Mouse (Mus musculus): ENCODE results near the gene Odf2.

Gene Odf2

DNA sequence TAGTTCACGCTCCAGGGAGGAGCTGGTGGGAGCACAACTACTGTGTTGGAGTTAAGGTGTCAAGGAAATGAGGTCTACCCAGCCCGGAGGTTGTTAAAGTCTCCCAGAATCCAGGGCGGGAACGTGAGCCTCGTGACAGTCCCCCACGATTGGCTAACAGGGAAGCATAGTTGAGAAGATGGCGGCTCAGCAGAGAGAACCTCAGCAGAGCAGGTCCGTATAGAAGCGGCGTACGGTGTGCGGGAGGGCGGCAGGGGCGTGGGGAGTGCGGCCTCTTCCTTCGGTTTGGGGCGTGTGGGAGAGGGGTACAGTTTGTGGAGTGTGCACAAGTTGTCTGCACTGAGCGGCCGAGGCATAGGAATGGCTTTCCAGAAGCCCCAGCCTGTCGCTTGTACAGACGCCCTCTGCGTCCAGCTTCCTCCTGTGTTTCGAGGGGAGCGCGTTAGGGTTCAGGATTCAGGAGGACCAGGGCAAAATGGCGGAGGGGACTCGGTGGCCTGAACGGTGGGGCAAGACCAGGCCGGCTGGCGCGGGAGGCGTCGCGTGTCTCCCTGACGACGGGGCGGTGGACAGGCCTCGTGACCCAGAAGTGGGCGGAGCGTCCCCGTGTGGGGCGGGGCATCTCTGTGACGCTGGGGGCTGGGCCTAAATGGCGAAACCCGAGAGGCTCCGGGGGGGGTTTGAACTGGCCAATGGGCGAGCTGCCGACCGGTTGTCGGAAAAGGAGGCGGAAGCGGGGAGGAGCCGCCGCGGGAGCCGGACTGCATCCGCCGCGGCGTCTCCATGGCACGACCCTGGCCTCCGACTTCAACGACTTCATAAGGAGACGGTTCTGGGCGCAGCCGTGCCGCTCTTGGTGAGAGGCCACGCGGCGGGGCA is at the start of gene Odf2:
Gene Odf2, plus strand, starts transcription at position 156 of the 879 bp plus-strand sequence.
- peak; percentile 100 for DNase-seq (ENCODE audit: low spot score)

DNA sequence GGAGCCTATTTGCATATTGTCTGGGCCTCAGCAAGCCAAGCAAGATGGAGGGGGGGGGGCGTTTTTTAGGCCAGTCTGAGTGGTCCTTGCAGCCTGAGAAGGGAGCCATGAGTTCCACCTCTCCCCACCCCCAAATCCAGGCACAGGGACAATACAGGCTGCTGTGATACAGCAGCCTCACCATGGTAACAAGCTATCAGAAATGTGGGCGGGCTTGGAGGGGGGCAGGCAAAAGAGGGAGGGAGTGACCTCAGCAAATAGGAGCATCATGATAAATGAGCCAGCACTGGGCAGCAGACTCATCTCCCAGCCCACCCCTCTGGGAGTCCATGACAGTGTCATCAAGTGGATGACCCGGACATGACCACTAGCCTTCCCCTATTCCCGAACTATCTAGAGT is 49.6 kb upstream of the Odf2 start:
- no peak for DNase-seq (ENCODE audit: low spot score)

DNA sequence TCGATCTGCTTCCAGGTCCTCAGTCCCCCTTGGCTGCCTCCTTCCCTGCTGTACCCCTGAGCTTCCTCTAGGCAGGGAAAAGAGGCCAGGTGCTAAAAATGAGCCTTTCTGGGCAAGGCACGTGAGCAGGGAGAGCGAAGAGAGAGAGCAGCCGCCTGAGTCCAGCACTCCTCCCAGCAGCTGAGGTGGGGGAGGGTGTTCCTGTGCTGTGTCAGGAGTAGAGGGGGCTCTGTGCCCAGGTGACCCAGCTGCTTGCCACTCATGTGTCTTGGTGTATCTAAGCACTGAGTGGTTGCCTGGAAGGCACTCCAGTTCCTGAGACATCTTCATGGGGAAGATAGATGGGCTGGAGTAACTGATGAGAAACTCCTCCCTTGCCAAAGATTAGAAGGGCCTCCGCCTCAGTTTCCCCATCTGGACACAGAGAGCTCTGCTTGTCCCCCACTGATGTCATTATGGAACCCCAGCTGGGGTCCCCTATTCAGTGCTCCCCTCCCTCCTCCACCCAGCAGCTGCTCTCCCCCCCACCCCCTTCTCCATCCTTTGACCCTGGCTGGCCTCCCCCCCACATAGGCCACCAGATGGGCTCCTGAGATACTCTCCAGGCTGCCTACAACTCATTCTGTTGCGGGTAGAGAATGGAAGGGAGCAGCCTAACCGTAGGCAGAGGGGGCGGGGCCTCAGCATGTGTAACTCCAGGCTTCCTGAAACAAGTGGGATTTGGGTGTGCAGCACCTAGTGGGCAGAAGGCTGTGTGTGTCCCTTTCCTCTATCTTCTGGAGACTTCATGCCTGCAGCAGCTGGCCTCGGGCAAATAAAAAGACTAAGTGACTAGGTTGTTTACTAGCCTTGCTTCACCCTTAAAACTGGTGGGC is 45.6 kb upstream of the Odf2 start:
- no peak for DNase-seq (ENCODE audit: low spot score)

DNA sequence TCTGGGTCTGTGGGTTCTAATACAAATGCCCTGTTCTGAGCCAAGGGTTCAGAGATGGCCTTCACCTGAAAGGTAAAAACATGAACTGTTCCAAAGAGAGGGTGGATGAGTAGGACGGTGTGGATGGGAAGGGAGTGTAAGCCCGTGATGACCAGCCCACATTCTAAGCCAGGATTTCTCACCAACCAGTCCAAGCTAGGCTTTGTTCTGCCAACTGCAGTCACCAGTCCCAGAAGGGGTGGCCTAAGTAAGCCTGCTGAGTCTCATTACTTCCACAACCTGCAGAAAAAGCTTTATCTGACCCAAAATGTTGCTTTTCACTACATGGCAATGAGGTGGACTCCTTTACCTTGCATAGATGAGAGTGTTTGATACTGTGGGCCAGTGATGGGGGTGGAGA is 44.9 kb upstream of the Odf2 start:
- no peak for DNase-seq (ENCODE audit: low spot score)

DNA sequence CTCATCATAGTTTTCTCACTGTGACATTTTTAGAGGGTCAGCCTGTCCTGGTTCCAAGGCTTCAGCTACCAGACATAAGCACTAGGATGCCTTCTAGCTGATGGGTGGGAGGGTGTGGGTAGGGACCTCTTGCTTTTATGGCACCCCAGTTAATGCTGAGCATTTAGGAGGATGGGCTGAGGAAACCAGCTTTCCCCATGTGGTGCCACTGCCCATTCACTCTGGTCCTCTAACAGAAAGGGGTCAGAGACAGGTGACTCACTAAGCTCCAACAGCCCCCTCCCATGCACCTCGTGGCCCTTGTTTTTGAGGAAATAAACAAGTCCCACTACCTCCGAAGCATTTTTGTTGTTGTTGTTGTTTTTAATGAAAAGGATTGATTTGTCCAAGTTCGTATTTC is 44.4 kb upstream of the Odf2 start:
- no peak for DNase-seq (ENCODE audit: low spot score)

DNA sequence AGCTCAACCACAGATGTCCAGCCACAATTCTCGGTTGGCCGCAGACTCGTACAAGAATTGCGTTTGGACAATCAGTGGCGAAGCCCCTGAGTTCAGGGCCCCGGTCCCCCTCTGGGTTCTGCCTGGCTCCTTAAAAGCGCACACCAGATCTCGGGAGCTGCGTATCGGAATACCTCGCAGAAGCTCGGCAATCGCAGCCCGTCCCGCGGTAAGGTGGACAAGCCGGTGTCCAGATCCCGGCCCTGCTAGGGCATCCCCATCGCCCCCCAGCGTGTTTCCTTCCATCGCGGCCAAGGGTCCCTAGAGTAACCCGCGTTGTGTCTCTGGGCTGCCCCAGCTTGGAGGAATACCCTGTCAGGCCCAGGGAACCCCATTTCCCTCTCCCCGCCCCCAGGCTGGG is 43.4 kb upstream of the Odf2 start:
- DNase-seq (ENCODE audit: low spot score) = no peak

DNA sequence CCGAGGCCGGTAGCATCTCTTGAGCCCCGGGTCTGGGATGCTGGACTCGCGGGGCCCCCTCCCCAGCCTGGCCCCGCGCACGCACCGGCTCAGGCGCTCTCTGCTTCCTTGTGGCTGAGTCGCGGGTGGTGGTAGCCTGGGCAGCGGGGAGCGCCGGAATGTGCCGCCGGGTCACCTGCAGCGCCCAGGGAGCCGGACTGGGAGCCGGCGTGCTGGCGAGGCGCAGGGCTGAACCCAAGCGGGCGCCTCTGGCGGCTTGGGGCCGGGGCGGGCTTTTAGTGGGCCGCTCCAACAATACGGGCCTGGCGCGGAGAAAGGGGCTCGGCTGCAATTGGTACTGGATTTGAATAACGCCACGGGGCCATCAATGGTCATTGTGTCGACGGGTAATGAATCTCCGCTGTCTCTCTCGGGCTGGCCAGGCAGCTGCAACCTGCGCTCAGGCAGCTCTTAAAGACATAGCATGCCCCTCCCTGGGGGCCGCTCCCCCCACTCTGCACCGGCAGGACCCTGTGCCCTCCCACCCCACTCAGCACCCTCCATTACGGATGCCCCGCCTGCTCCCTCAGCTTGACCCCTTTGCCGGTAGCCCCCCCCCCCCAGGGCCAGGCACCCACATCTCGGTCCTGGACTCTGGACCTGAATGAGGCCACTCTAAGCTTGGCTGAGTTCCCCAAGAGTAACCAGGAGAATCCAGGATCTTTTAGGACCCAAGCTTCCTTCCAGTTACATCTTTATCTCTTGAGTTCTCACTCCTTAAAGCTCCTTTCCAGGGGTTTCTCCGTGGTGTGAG is 42.8 kb upstream of the Odf2 start:
- peak; percentile 23 for DNase-seq (ENCODE audit: low spot score)

DNA sequence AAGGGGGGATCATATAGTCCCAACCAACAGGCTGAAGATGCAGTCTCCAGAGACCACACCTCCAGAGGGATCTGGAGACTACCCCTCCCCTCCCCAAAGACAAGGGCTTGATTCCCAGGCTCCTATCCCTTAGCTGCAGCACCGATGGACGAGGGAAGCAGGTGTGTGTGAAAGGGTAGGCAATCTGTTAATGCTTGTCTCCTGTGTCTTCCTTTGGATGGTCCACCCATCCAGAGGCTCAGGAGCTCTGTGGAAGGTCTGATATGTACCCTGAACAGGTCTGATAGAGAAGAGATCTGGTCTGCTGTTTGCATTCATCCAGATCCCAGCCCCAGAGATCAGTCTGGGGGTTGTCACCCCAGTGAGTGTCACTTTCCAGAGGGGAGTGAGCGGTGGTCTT is 42.1 kb upstream of the Odf2 start:
- no peak for DNase-seq (ENCODE audit: low spot score)

DNA sequence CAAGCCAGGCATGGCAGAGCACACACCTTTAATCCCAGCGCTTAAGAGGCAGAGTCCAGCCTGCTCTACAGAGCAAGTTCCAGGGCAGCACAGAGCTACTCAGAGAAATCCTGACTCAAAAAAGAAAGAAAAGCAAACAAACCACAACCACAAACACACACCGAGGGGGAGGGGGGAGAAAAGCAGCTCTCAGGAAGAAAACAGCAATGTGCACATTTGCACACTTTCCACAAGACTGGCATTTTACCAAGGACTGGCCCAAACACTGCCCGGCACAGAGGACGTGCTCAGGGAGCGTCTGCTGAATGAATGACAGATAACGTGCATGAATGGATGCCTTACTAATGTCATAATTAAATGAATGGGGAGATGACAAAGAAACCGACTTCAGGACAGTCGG is 40.0 kb upstream of the Odf2 start:
- no peak for DNase-seq (ENCODE audit: low spot score)

DNA sequence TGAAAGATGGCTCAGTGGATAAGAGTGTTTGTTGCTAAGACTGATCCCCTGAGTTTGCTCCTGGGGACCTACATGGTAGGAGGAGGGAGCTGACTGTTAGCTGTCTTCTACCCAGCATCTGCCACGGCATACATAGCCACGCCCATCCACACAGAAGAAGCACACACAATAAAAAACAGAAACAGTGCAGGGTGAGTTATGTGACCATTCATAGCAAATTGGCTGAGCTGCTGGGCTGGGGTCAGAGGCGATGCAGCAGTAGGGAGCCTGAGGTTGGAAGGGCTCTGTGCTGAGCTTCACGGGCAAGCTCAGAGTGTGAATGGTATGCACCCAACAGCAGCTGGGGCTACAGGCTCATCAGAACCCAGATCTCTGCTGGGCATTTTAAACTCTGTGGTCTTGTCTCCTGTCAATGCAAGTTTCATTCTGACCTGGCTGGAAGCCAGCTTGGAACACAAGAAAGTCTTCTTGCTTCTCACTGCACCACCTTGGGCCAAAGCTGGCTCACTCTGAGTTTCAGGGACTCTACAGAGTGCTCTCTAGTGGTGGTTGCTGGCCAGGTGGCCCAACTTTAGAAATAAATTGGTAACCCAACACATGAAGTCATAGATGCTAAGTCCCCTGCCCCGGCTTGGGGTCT is 39.1 kb upstream of the Odf2 start:
- DNase-seq (ENCODE audit: low spot score) = no peak

DNA sequence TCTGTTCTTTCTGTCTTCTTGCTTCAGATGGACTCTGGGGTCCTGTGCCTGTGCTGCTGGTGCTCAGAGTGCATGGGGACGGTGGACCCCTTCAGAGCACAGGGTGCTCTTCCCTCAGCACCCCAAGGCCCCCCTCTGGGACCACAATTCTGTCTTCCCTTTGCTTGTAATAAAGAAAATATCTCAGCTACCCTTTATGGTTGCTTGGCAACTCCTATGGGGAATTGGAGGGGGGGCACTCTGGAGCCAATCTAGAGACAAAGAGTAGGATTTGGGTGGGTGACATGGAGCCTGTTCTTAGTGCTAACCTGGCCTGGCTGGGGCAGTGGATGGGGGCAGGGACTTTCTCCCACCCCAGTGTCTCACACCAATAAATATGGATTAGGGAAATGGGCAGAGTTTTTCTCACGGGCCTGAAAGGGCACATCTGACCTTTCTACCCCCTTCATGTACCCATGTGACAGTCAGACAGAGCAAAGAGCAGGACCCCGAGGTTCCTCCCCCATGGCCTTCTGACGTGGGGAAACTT is 36.0 kb upstream of the Odf2 start:
- no peak for DNase-seq (ENCODE audit: low spot score)

DNA sequence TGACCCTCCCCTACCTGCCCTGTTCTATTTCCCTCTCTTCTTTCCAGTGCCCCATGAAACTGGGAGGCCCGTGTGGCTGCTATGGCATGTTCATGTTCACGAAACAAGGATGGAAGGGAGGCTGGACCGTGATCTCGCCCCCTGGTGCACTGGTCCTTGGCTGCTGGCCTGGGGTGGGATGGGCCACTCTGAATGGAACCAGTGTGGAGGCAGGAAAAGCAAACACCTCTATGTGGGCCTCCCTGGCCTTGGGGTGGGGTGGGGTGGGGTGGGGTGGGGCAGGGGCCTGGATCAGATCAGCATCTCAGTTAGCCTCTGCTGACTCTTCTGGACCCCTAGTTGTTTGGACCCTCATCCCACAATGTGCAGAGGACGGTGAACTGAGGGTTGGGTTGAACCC is 35.3 kb upstream of the Odf2 start:
- no peak for DNase-seq (ENCODE audit: low spot score)

DNA sequence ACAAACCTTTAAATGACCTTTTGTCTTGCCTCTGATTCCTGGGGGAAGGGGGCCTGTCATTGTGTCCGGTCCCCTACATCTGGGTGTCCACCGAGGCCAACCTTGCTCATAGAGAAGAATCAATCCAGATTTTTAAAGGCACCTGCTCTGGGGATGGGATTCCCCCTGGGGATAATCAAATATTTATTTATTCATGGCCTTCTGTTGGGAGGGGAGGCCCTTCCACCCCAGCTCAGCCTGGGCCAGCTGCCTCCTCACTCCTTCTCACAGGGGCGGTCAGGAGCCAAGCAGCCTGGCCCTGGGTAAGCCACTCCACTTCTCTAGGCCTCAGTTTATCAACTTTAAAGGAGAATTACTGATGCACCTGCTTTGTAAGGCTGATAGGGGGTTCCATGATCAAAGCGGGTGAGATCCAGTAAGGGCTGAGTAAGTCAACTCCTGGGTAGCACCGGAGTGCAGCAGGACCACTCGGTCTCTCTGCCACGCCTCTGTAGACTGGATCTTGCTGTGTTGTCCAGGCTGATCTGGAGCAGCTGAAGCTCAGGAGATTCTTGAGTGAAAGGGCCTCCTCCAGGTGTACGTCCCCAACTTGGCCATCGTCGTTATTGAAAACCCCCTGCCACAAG is 33.3 kb upstream of the Odf2 start:
- DNase-seq (ENCODE audit: low spot score) = no peak

DNA sequence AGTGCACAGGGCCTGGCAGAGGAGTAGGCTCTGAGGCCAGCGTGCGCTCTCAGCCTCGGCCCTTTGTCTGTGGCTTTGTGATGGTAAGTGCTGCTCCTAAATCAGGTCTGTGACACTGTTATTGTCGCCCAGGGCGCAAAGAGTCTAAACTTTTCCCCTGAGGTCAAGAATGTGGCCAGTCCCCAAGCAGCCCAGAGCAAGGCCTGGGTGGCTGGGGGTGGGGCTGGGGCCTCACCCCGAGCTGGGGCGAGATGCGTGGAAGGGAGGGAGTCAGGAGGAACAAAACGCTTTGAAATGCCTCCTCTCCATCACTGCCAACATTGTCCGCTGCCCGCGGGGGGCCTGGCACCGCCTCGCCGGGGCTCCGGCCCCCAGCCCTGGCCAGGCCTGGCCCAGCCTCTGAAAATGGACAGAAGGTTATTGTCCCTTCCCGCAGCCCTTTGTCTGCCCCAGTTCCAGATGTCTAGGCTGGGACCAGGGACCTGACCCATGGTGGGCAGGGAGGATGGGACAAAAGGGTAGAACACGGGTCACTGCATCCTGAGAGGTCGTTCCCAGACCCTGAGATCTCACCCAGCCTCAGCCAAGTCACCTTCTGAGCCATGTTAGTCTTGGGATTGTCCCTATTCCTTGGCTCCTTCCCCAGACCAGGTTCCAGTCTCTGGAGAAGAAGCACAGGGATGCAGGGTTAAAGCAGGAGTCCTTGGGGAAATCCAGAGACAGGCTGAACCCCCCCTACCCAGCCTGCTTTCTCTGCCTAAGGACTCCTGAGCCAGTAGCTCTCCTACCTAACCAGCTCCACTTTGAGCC is 32.4 kb upstream of the Odf2 start:
- DNase-seq (ENCODE audit: low spot score) = no peak

DNA sequence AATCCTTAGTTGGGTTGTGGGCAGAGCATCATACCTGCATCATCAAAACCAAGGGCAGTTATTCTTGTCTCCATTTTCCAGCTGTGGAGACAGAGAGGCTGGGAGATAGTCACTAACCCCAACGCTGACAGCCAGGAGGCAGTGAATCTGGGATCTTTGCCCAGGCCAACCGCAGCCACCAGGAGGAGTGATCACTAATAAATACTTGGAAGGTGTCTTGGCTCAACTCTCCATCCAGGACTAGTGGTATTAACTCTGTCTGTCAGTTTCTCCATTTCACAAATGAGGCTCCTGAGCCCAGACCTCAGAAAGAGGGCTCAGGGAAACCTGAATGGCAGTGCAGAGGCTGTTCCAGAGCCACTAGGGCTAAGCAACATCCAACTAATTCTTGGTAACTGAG is 31.7 kb upstream of the Odf2 start:
- DNase-seq (ENCODE audit: low spot score) = no peak

DNA sequence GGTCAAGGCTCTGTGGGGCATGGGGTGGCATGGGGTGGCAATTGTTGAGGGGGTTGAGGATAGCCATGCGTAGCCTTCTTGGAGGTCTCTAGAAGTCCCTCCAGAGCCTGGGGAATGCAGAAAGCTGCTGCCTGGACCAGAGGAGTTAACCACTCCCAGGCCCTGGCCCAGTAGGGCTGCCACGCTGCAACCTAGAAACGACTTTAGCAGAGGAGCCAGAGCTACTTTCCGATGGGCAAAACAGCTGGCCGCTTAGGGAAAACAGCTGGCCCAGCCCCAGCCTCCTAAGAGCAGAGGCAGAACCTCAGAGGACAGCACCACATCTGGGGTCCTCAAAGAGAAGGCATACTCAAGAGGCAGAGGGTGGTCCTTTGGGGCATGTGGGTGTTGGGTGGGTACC is 31.1 kb upstream of the Odf2 start:
- DNase-seq (ENCODE audit: low spot score) = no peak

DNA sequence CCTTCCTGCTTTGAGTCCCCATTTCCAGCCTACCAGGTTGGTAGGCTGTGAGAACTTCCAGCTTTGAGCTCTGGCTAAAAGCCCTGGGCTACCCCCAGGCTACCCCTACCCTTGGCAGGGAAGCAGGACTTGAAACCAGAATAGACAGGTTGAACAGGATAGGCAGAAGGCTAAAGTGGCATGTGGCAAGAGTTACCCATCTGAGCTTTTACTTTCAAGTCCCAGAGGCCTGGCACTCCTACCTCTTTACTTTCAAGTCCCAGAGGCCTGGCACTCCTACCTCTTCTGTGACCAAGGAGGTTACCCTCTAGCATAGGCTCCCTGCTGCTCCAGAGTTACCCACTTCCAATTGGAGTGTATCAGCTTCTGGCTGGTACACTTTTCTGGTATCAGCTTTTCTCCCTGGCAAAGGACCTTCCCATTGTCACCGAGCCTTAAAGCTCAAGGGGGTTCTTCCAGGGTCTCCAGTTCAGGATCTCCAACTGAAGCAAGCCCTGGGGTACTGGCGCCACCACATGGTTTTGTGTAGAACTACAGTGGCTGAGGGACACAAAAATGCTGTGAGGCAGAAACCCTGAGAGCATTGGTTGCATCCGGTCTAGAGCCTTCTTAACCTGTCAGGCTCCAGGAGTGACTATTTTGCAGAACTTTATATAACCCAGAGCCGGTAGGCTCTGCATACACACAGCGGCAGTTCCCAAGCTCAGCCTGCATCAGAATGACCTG is 30.1 kb upstream of the Odf2 start:
- DNase-seq (ENCODE audit: low spot score) = peak; percentile 36

DNA sequence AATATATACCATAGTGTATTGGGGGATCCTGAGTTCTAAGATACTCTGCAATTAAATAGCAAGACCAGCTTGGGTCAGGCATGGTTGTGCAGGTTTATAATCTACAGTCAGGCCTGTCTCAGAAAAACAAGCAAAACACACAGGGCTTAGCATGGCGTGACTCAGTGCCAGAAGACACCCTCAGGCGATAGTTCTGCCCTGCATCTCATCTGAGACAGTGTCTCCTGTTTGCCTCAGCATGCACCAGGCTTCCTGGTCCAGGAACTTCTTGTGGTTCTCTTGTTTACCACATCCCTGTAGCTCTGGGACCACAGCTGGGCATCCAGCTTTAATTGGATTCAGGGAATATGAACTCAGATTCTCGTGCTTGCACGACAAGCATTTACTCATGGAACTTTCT is 23.9 kb upstream of the Odf2 start:
- no peak for DNase-seq (ENCODE audit: low spot score)

DNA sequence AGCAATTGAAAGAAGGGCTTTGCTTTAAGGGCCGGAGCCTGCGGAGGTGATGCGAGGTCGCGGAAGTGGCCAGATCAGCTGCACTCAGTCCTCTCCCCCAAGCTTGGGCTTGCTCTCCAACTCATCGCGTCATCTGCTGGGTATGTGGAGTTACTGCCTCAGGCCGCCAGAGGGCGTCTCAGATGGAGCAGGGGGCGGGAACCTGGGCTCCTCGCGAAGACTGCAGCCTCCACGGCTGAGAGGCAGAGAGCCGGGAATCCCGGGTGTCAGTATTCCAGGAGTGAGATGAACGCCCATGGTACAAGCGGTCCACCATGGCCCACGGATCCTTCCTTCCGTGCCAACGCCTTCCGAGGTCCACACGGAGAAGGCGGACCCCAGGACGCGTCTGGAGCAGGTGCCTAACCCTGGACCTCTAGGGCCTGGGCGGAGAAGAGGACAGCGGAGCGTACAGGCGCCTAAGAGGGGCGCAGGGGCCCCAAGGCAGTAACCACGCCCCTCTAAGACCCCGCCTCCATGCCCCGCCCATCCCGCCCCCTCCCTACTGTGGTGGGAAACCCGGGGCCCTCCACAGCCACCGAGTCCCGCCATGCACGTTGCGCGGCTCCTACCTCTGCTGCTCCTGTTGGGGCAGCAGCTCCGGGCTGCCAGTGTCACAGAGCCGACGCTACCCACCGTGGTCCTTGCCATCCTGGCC is 19.9 kb upstream of the Odf2 start, which contains the start of gene Cercam:
Gene Cercam, plus strand, starts transcription at position 216 of the 697 bp plus-strand sequence.
- peak; percentile 88 for DNase-seq (ENCODE audit: low spot score)
